Mouse (Mus musculus): ENCODE measurements around the gene S1pr3. TPM values are rescaled to one million over a fixed set of nuclear protein-coding genes. Genes with fewer than 3 reads are reported as not detected.

S1pr3 gene
- polyA plus RNA-seq, 1 experiment from 2014 or later, result 14.4 TPM

- Histone ChIP-seq H3K36me3 (replicated peaks; ENCODE audit: control insufficient read depth, insufficient read depth) (no peaks in the 10 kb centered on the region), H3K4me3 (replicated peaks; ENCODE audit: low read length) (peak overlapping the region; percentile 38), H3K27me3 (ENCODE audit: control insufficient read depth, insufficient read depth, low read length) (no peaks in the 10 kb centered on the region), H3K27ac (peak overlapping the region; percentile 54; the same call in 1 of the 2 replicates), H3K9ac (peak overlapping the region; percentile 61), H3K4me1 (replicated peaks; ENCODE audit: control insufficient read depth, insufficient read depth, low read length) (0 out of 2 replicates have a peak, but pooled peaks cover 8% of the 10 kb centered on the region), H3K9me3 (ENCODE audit: control insufficient read depth, low read length) (peaks cover 3% of the 10 kb centered on the region), H3K4me2 (replicated peaks) (peak overlapping the region; percentile 84)
- DNase-seq (ENCODE audit: low spot score) (peak; percentile 47), ATAC-seq (ENCODE audit: low FRiP score) (peak; percentile 53)
- WGBS, result 34% methylated on average over 14 of the region's 14 CpGs
Measured at GRCm38 (mm10) chr13:51400186-51400719, 8.2 kb upstream of the S1pr3 start.

GRCm38 (mm10) chr13:51400736-51401501 is 7.5 kb upstream of the S1pr3 start:
- H3K36me3 ChIP-seq (replicated peaks; ENCODE audit: control insufficient read depth, insufficient read depth), result no peaks in the 10 kb centered on the region
- 6% methylated on average over 20 of the region's 20 CpGs for WGBS
- H3K4me2 ChIP-seq (replicated peaks), result peak overlapping the region; percentile 84
- H3K4me3 ChIP-seq (replicated peaks; ENCODE audit: low read length), result peak overlapping the region; percentile 38
- peak overlapping the region; percentile 54; the same call in 1 of the 2 replicates for H3K27ac ChIP-seq
- peak; percentile 81 for DNase-seq (ENCODE audit: low spot score)
- H3K4me1 ChIP-seq (replicated peaks; ENCODE audit: control insufficient read depth, insufficient read depth, low read length), result 0 out of 2 replicates have a peak, but pooled peaks cover 8% of the 10 kb centered on the region
- H3K9me3 ChIP-seq (ENCODE audit: control insufficient read depth, low read length), result no peaks in the 10 kb centered on the region
- peak; percentile 83 for ATAC-seq (ENCODE audit: low FRiP score)
- peak overlapping the region; percentile 61 for H3K9ac ChIP-seq
- no peaks in the 10 kb centered on the region for H3K27me3 ChIP-seq (ENCODE audit: control insufficient read depth, insufficient read depth, low read length)

GRCm38 (mm10) chr13:51404566-51404965 is 3.9 kb upstream of the S1pr3 start:
- no peak overlapping the region for H3K4me2 ChIP-seq (replicated peaks)
- no peak overlapping the region for H3K9ac ChIP-seq
- no peak overlapping the region for H3K4me3 ChIP-seq (replicated peaks; ENCODE audit: low read length)
- H3K36me3 ChIP-seq (replicated peaks; ENCODE audit: control insufficient read depth, insufficient read depth), result no peaks in the 10 kb centered on the region
- H3K4me1 ChIP-seq (replicated peaks; ENCODE audit: control insufficient read depth, insufficient read depth, low read length), result peaks cover 20% of the 10 kb centered on the region; the same call in 1 of the 2 replicates
- peaks cover 12% of the 10 kb centered on the region; the same call in 1 of the 2 replicates for H3K27me3 ChIP-seq (ENCODE audit: control insufficient read depth, insufficient read depth, low read length)
- WGBS, result 92% methylated on average over 4 of the region's 4 CpGs
- ATAC-seq (ENCODE audit: low FRiP score), result no peak
- H3K27ac ChIP-seq, result no peak overlapping the region
- no peak for DNase-seq (ENCODE audit: low spot score)
- H3K9me3 ChIP-seq (ENCODE audit: control insufficient read depth, low read length), result no peaks in the 10 kb centered on the region

- Histone ChIP-seq H3K9ac (no peak overlapping the region), H3K36me3 (replicated peaks; ENCODE audit: control insufficient read depth, insufficient read depth) (no peaks in the 10 kb centered on the region), H3K9me3 (ENCODE audit: control insufficient read depth, low read length) (no peaks in the 10 kb centered on the region), H3K4me2 (replicated peaks) (no peak overlapping the region), H3K27me3 (ENCODE audit: control insufficient read depth, insufficient read depth, low read length) (peaks cover 12% of the 10 kb centered on the region; the same call in 1 of the 2 replicates), H3K4me3 (replicated peaks; ENCODE audit: low read length) (no peak overlapping the region), H3K4me1 (replicated peaks; ENCODE audit: control insufficient read depth, insufficient read depth, low read length) (peaks cover 17% of the 10 kb centered on the region; the same call in 1 of the 2 replicates), H3K27ac (no peak overlapping the region)
- DNase-seq (ENCODE audit: low spot score), result no peak
- 93% methylated on average over 13 of the region's 13 CpGs for WGBS
- ATAC-seq (ENCODE audit: low FRiP score), result no peak
Measured at GRCm38 (mm10) chr13:51405731-51406320, 2.6 kb upstream of the S1pr3 start.

DNA sequence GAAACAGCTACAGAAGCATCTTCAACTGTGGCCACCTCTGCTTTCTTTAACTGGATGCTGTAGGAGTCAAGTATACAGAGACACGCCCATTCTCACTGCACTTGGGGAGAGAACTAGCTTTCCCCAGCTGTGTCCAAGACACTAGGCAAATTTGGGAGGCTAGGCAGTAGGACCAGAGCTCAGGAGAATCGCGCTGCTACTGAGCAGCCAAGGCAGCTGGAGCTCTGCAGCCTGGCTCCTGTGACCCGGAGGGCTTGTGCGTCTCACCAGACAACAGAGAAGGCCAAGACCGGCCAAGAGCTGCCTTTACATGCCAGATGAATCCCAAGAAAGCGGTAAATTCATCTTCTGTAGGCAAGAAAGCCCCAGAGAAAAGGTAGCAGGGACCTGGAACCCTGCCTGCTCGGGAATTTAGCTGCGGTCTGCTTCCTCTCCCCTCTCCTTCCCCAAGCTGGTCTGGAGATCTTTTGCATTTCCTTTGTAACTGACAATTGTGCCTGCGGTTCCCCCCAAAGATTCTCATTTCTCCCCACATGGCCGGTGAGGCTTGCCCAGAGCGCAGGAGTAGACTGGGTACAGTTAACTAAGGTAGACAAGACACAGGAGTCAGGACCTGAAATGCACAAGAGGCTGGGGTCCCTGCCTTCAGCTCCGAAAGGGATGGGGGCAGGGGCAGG is 760 bp upstream of the S1pr3 start:
- no peak for DNase-seq (ENCODE audit: low spot score)
- WGBS, result 29% methylated on average over 13 of the region's 13 CpGs

DNA sequence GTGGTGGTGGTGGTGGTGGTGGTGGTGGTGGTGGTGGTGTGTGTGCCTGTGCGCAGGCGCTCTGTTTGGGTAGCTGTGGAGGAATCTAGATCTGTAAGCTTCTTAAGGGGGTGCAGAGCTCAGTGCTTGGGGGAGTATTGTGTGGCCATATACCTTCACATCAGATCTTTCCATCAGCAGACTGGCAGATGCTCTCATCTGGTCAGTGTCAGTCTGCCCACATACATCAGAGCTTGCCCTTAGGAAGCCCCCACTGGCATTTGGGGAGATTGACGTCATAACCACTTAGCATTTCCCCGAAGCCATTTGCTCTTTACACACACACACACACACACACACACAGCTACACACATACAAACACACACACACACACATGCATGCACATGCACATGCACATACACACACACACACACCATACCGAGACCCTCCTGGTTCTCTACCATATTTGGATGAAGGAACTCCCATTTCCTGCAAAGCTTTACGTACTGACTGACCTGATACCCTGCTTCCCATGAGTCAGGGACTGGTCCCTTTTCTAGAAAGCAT is 1.6 kb downstream of the S1pr3 start:
- Histone ChIP-seq H3K4me3 (replicated peaks; ENCODE audit: low read length) (0 out of 2 replicates have a peak overlapping the region, but pooled peaks have one; percentile 2), H3K4me2 (replicated peaks) (peak overlapping the region; percentile 27), H3K4me1 (replicated peaks; ENCODE audit: control insufficient read depth, insufficient read depth, low read length) (peaks cover 11% of the 10 kb centered on the region; the same call in 1 of the 2 replicates), H3K27ac (no peak overlapping the region), H3K36me3 (replicated peaks; ENCODE audit: control insufficient read depth, insufficient read depth) (no peaks in the 10 kb centered on the region), H3K9me3 (ENCODE audit: control insufficient read depth, low read length) (no peaks in the 10 kb centered on the region), H3K27me3 (ENCODE audit: control insufficient read depth, insufficient read depth, low read length) (peaks cover 12% of the 10 kb centered on the region; the same call in 1 of the 2 replicates), H3K9ac (no peak overlapping the region)
- DNase-seq (ENCODE audit: low spot score), result no peak
- ATAC-seq (ENCODE audit: low FRiP score), result no peak
- WGBS, result 89% methylated on average over 6 of the region's 6 CpGs

More for the DNA sequence above, 760 bp upstream of the S1pr3 start:
- no peak overlapping the region for H3K27ac ChIP-seq
- peaks cover 12% of the 10 kb centered on the region; the same call in 1 of the 2 replicates for H3K27me3 ChIP-seq (ENCODE audit: control insufficient read depth, insufficient read depth, low read length)
- no peaks in the 10 kb centered on the region for H3K36me3 ChIP-seq (replicated peaks; ENCODE audit: control insufficient read depth, insufficient read depth)
- H3K9me3 ChIP-seq (ENCODE audit: control insufficient read depth, low read length), result no peaks in the 10 kb centered on the region
- no peak overlapping the region for H3K9ac ChIP-seq
- H3K4me1 ChIP-seq (replicated peaks; ENCODE audit: control insufficient read depth, insufficient read depth, low read length), result peaks cover 11% of the 10 kb centered on the region; the same call in 1 of the 2 replicates
- 0 out of 2 replicates have a peak overlapping the region, but pooled peaks have one; percentile 31 for H3K4me3 ChIP-seq (replicated peaks; ENCODE audit: low read length)
- ATAC-seq (ENCODE audit: low FRiP score), result no peak
- H3K4me2 ChIP-seq (replicated peaks), result 0 out of 2 replicates have a peak overlapping the region, but pooled peaks have one; percentile 51

GRCm38 (mm10) chr13:51411243-51411642 is 2.8 kb downstream of the S1pr3 start:
- H3K27me3 ChIP-seq (ENCODE audit: control insufficient read depth, insufficient read depth, low read length), result peaks cover 12% of the 10 kb centered on the region; the same call in 1 of the 2 replicates
- no peaks in the 10 kb centered on the region for H3K9me3 ChIP-seq (ENCODE audit: control insufficient read depth, low read length)
- ATAC-seq (ENCODE audit: low FRiP score), result no peak
- H3K4me1 ChIP-seq (replicated peaks; ENCODE audit: control insufficient read depth, insufficient read depth, low read length), result peaks cover 11% of the 10 kb centered on the region; the same call in 1 of the 2 replicates
- H3K9ac ChIP-seq, result no peak overlapping the region
- 73% methylated on average over 9 of the region's 9 CpGs for WGBS
- DNase-seq (ENCODE audit: low spot score), result no peak
- H3K36me3 ChIP-seq (replicated peaks; ENCODE audit: control insufficient read depth, insufficient read depth), result no peaks in the 10 kb centered on the region
- H3K27ac ChIP-seq, result no peak overlapping the region
- H3K4me3 ChIP-seq (replicated peaks; ENCODE audit: low read length), result no peak overlapping the region
- peak overlapping the region; percentile 27; the same call in 1 of the 2 replicates for H3K4me2 ChIP-seq (replicated peaks)

- 56% methylated on average over 12 of the region's 12 CpGs for WGBS
- no peak for ATAC-seq (ENCODE audit: low FRiP score)
Measured at GRCm38 (mm10) chr13:51411696-51412430, 3.4 kb downstream of the S1pr3 start.

More at GRCm38 (mm10) chr13:51411696-51412430, 3.4 kb downstream of the S1pr3 start:
- no peak for DNase-seq (ENCODE audit: low spot score)
- Histone ChIP-seq H3K27ac (no peak overlapping the region), H3K36me3 (replicated peaks; ENCODE audit: control insufficient read depth, insufficient read depth) (no peaks in the 10 kb centered on the region), H3K4me3 (replicated peaks; ENCODE audit: low read length) (no peak overlapping the region), H3K4me2 (replicated peaks) (peak overlapping the region; percentile 27; the same call in 1 of the 2 replicates), H3K9me3 (ENCODE audit: control insufficient read depth, low read length) (no peaks in the 10 kb centered on the region), H3K4me1 (replicated peaks; ENCODE audit: control insufficient read depth, insufficient read depth, low read length) (peaks cover 11% of the 10 kb centered on the region; the same call in 1 of the 2 replicates), H3K27me3 (ENCODE audit: control insufficient read depth, insufficient read depth, low read length) (peaks cover 12% of the 10 kb centered on the region; the same call in 1 of the 2 replicates), H3K9ac (no peak overlapping the region)

Data from hindbrain, embryonic 14.5 days (tissue).